Mouse (Mus musculus) adrenal gland, adult 18-20 months (tissue): ENCODE measurements around the gene Olfr1425. TPM values are rescaled to one million over a fixed set of nuclear protein-coding genes. Genes with fewer than 3 reads are reported as not detected.
"Not testable (repeated sequence)": the region's sequence is repeated elsewhere in the genome, so short reads cannot be mapped to it uniquely, and the experiment has no call there.

Experiments used
- DNase-seq, 2 experiments: peaks; one replicate each; pipeline ENCODE4 v3.0.0; 2021 to 2022; ENCODE audit warnings: low spot score in 2 of 2
- long read RNA-seq, 2 experiments: library from polyadenylated mRNA; stranded (forward); transcript quantifications; one replicate each; pipeline ENCODE4 v2.0.0; 2021
- total RNA-seq, 2 experiments: library from RNA; stranded (reverse); gene quantifications; 1 replicate in 1 of 2; 2 replicates in 1 of 2; pipeline ENCODE4 v1.2.3; 2021

Gene Olfr1425
- total RNA-seq = not detected
- long read RNA-seq, experiment 1 = 0 reads
- long read RNA-seq, experiment 2 = 0 reads

DNA sequence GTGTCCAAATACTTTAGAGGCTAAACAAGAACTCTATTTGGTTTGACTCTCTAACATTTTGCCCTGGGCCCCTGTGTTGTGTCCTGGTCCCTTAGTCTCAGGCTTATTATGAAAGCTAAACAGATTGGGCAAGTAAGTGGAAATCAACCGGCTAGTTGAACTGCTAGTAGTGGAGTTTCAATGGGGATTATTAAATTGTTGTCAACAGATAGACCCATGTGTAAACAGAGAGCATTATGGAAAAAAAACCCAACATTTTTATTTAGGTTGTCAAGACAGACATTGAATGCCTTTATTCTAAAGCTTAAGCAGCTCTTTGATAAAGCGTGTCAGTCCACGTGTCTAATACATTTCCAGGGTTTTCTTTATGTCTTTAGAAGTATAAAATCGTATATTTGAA lies at the start of gene Olfr1425:
Gene Olfr1425, minus strand, starts transcription at position 101 of the 400 bp plus-strand sequence.
- not testable (repeated sequence) for DNase-seq

DNA sequence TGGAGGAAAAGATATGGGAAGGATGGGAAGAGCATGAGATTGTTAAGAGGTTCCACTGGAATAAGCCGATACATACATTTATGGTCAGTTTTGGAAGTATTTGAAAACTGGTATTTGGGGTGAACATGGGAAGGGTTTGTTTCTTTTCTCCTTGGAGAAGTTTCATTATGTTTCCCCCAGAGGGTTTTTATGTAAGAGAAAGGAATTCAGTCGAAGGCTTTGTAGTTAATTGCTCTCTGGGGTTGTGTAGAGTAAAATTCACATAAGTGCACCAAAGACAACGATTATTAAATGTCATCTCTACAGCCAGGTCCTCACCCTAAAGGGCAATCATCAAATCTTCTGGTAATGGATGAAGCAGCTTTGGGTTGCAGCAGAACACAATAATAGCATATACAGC lies 45.6 kb upstream of the Olfr1425 start, which contains the start of gene Olfr76:
Gene Olfr76, minus strand, starts transcription at position 101 of the 400 bp plus-strand sequence.
- no peak for DNase-seq

DNA sequence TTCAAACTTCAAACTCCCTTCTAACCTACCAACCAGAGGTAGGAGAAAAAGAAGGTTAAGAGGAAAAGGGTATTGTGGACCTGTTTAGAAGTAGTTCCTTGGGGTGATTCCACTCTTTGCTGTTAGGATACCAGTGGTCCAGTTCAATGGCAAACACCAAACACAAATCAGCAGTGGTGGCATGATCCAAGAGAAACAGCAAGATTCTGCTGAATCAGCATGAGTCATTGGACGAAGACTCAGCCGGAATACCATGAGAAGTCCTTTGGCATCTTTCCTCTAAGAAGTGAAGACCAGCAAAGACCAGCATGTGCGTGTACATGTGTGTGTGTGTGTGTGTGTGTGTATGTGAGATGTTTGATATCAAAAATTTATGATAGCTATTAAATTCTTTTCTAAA lies 38.9 kb upstream of the Olfr1425 start:
- no peak for DNase-seq

DNA sequence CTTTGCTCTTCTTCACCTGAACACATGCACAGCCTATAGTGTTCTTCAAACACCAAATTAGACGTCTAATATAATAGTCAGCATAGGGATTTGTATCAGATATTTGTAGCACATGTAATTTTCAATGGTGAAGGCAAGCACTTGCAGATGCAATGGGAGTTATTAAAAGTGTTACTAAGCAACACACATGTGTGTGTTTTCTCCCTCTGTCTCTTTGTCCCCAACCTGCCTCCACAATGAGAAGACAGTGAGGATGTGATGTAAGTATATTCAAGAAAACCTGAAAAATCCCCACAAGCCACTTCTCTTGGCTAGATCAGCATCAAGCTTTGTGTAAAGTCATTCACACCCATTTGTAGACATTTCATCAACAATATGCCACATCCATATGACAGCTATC lies 38.3 kb upstream of the Olfr1425 start, which contains the start of gene Olfr1428:
Gene Olfr1428, minus strand, starts transcription at position 101 of the 400 bp plus-strand sequence.
- no peak for DNase-seq

DNA sequence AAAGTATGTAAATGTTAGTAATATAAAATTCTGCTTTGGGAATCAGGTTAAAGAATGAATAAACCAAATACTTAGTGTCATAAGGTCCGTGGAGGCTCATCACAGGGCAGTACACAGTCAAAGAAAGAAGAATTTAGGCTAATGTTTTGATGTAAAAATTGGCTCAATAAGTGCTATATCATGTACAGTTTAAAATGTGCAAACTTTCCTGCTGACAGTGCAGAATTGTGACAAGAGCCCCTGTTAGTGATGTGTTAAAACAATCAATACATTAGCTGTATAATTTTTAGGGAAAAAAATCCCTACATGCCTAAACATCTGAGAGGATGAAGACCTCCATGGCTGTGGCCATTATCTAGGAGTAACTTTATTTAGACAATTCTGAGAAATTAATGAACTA lies 36.3 kb upstream of the Olfr1425 start:
- DNase-seq = no peak

DNA sequence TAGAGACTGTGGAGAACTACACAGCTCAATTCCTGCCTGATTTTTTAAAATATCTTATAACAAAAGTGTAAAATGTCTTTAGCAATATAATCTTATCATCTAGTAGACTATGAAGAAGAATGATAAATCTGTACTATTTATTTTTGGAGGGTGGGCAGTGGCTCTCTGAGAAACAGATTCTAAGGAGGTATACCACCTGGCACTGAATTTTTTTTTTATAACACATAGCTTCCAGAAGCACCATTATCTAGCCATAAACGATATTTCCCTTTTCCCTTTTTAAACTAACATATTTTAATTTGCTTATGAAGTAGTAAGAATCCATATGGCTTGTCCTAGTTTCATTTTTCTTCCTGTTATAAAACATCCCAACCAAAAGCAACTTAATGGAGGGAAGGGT lies 27.0 kb upstream of the Olfr1425 start:
- no peak for DNase-seq

DNA sequence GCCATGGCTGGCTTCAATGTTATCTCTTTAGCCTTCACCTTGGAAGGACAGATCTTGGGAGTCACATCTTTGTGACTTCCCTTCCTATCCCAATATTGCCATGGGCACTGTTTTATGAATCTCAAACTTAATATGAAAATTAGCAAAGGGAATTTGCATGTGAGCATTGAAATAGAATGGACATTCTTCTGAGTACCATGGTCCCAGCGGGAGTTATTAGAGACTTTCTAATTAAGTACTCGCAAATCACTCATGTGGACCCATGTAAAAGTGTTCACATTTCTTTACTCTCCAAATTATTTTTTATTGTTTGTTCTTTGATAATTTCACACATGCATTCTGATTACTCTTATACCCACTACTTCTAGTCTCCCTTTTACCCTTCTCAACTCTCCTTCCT lies 25.7 kb upstream of the Olfr1425 start, which contains the start of gene Olfr1427:
Gene Olfr1427, minus strand, starts transcription at position 101 of the 400 bp plus-strand sequence.
- DNase-seq = no peak

DNA sequence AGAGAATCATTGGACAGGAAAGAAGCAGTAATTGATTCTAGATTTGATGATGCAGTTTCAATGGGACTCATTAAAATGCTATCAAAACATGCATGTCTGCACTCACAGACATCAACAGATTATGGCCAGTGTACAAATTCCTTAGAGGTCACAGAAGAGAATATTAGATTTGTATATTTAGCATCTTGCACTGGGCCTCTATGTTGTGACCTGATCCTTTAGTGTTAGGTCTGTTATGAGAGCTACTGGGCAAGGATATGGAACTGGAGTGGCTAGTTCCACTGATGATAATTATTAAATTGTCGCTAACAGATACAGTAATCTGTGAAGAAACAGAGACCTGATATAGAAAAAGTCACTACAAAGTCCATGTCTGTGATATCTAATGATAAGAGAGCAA lies 14.4 kb upstream of the Olfr1425 start, which contains the start of gene Olfr1426:
Gene Olfr1426, minus strand, starts transcription at position 101 of the 400 bp plus-strand sequence.
- no peak for DNase-seq

DNA sequence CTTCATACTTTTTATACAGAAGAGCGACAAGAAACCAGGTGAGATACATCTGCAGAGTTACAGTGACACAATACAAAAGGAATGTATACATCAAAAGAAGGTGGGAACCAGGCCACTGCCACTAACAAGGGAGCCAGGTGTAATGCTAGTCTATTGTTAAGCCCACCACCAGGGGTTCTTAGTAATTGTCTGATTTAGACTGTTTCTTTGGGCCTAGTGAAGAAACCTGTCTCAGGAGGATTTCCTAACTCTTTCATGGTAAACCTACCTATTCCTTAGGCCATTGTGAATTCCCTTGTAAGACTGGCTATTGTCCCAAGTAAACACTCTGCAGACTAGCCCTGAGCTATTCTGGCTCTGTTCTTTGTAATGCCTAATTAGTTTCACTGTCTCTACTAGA lies 8.0 kb downstream of the Olfr1425 start:
- DNase-seq = not testable (repeated sequence)

DNA sequence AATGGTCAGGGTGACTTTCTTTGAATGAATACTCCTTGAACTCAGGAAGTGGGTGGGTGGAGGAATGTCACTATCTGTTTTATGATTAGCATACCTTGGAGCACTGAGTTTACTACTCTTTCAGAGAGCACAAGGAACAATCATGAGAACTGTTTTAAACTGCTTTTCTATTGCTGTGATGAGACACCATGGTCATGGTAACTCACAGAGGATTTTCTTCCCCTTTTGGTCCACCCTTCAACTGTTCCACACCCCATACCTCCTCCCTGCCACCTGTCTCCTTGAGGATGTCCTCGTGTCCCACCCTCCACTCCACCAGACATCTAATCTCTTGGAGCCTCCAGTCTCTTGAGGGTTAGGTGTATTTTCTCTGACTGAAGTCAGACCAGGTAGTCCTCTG lies 9.7 kb downstream of the Olfr1425 start:
- DNase-seq = not testable (repeated sequence)

DNA sequence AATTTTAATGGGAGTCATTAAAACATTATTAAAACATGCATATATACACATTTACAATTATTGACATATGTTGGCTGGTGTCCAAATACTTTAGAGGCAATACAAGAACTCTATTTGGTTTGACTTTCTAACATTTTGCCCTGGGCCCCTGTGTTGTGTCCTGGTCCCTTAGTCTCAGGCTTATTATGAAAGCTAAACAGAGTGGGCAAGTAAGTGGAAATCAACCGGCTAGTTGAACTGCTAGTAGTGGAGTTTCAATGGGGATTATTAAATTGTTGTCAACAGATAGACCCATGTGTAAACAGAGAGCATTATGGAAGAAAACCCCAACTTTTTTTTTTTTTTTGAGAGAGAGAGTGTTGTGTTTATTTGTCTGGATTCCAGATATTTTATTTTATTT lies 14.9 kb downstream of the Olfr1425 start, which contains the start of gene Olfr1424:
Gene Olfr1424, minus strand, starts transcription at position 101 of the 400 bp plus-strand sequence.
- not testable (repeated sequence) for DNase-seq

DNA sequence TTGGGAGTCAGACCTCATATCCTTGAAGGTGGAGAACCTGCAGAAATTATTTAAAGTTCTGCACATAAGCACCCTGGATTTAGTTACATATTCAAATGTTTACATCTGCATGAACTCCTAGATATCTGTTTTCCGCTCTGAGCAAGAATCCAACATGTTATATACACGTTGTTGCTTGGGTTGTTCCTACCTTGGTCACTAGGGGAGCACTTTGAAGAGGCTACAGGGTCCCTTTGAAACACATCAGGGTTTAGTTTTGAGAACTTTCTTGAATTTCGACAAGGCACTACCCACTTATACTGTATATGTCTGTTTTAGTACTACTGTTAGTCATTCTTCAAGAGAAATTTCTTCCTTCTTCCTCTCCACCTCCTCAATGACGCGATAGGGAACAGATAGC lies 34.4 kb downstream of the Olfr1425 start:
- no peak for DNase-seq

DNA sequence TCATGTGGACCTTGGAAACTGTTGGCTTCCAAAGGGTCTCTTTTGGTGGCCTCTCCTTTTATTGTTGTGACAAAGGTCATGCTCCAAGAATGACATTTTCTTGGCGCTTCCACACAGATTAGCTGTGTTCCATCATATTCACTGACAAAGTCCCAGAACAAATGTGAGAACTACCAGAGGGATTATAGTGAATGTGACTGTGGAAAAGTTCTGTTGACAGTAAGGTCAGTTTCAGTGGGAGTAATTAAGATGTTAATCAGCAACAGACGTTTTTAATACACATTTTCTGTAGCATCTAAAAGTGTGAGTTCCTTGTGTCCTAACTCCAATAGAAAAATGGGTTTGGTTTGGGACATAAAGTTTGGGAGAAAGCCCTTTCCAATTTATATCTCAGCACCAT lies 36.3 kb downstream of the Olfr1425 start, which contains the start of gene Olfr1423:
Gene Olfr1423, minus strand, starts transcription at position 101 of the 400 bp plus-strand sequence.
- DNase-seq = no peak

DNA sequence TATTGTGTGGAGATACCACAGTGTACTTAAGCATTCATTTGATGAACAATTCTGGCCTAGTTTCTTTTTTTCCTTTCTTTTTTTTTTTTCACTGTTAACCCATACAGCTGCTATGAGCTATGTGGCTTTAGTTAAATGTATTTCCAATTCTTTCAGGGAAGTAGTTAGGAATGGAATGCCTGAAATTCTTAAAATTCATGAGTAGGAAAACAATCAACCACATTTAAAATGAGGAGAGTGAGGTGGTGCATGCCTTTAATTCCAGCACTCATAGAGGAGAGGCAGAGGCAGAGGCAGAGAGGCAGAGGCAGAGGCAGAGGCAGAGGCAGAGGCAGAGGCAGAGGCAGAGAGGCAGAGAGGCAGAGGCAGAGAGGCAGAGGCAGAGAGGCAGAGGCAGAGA lies 39.8 kb downstream of the Olfr1425 start:
- no peak for DNase-seq

DNA sequence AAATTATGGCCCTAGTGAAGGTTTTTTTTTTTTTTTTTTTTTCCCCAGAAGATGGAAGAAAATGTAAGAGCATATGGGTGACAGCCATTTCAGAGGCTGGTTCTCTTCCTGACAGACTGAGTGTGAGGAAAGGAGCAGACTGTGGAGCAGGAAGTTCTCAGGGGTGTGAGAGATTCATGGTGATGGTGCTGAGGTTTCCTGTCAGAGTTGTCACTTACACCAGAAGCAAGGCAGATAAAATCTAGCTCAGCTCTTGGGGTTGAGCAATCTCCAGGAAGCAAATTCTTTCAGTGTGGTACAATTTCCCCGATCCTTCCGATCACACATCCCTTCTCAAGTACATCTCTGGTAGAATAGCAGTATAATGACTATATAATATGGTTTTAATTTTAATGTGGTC lies 50.9 kb downstream of the Olfr1425 start:
- DNase-seq = no peak

DNA sequence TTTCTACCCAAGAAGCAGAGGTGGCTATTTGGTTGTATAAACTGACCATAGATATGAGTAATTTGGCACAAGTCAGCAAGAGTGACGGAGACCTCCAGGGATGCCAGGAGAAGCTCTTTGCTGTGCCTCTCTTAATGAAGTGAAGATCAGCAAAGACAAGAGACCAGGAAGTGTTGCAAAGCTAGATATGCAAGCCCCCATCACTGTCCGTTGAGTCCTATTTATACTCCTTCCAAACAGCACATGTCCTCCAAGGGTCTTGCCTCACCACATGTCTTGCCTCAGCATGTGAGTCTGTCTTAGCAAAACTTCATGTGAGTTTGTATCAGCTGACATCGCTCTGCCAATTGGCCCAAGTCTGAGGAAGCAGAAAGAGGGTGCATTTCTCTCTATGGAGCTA lies 52.2 kb downstream of the Olfr1425 start:
- no peak for DNase-seq

DNA sequence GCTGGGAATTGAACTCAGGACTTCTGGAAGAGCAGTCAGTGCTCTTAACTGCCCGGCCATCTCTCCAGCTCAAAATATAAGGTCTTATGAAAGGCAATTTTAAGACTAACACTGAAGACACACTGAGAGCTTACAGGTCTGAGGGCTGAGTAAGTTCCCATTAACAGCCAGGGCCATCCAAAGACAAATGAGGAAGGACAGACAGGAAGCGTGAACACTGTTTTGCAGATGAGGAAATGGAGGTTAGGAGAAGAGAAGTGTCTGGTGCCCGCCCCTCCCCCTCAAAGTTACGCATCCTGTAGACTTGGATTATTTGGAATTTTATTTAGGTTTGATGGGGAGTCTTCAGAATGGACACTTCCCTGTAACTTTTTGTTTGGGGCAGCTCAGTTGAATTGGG lies 53.4 kb downstream of the Olfr1425 start:
- no peak for DNase-seq

Other genes starting within 250 kb of the Olfr1425 start
- gene Olfr1417, start 238.5 kb downstream of the Olfr1425 start, total RNA-seq = not detected
- not detected for gene Olfr1418, start 216.7 kb downstream of the Olfr1425 start, total RNA-seq
- gene Olfr1419, start 202.6 kb downstream of the Olfr1425 start, total RNA-seq = not detected
- not detected for gene Olfr1420, start 191.2 kb downstream of the Olfr1425 start, total RNA-seq
- gene Patl1, start 165.3 kb downstream of the Olfr1425 start, total RNA-seq = 10 to 100 TPM; 28.0 to 28.5 TPM
- gene Osbp, start 111.8 kb downstream of the Olfr1425 start, total RNA-seq = 10 to 100 TPM; 61.3 to 90.1 TPM
- not detected for gene Olfr1423, start 36.4 kb downstream of the Olfr1425 start, total RNA-seq
- gene Olfr1424, start 15.0 kb downstream of the Olfr1425 start, total RNA-seq = not detected
- gene Olfr1426, start 14.3 kb upstream of the Olfr1425 start, total RNA-seq = not detected
- not detected for gene Olfr1427, start 25.6 kb upstream of the Olfr1425 start, total RNA-seq
- not detected for gene Olfr1428, start 38.2 kb upstream of the Olfr1425 start, total RNA-seq
- gene Olfr76, start 45.5 kb upstream of the Olfr1425 start, total RNA-seq = not detected
- not detected for gene Olfr1555-ps1, start 92.4 kb upstream of the Olfr1425 start, total RNA-seq
- not detected for gene Olfr1431, start 122.9 kb upstream of the Olfr1425 start, total RNA-seq
- not detected for gene Olfr1432, start 154.9 kb upstream of the Olfr1425 start, total RNA-seq
- gene Olfr262, start 163.9 kb upstream of the Olfr1425 start, total RNA-seq = not detected
- not detected for gene Olfr235, start 183.3 kb upstream of the Olfr1425 start, total RNA-seq
- not detected for gene Olfr1434, start 202.1 kb upstream of the Olfr1425 start, total RNA-seq
- gene Olfr1436, start 221.4 kb upstream of the Olfr1425 start, total RNA-seq = not detected
- gene Olfr1437, start 247.4 kb upstream of the Olfr1425 start, total RNA-seq = not detected